Mouse (Mus musculus) layer of hippocampus, adult 9-11 months (tissue): ENCODE results near the gene Emc4.

ENCODE experiments used
- DNase-seq: peaks from one replicate; pipeline ENCODE4 v3.0.0; 2022

Emc4 gene

GRCm38 (mm10) chr2:112367726-112368673 lies at the start of gene Emc4:
Gene Emc4, minus strand, starts transcription at chr2:112368027.
- peak; percentile 89 for DNase-seq

- no peak for DNase-seq
Observed at GRCm38 (mm10) chr2:112407030-112407429, 39.2 kb upstream of the Emc4 start.

GRCm38 (mm10) chr2:112396649-112397048 lies 28.8 kb upstream of the Emc4 start:
- DNase-seq: no peak

GRCm38 (mm10) chr2:112393958-112394357 lies 26.1 kb upstream of the Emc4 start:
- no peak for DNase-seq

- DNase-seq: no peak
Observed at GRCm38 (mm10) chr2:112392689-112393088, 24.9 kb upstream of the Emc4 start.

GRCm38 (mm10) chr2:112391346-112392000 lies 23.6 kb upstream of the Emc4 start:
- no peak for DNase-seq

- no peak for DNase-seq
Observed at GRCm38 (mm10) chr2:112390843-112391242, 23.0 kb upstream of the Emc4 start.

GRCm38 (mm10) chr2:112381219-112381618 lies 13.4 kb upstream of the Emc4 start:
- DNase-seq: no peak

GRCm38 (mm10) chr2:112380131-112380530 lies 12.3 kb upstream of the Emc4 start:
- DNase-seq: no peak

- DNase-seq: peak; percentile 88
Observed at GRCm38 (mm10) chr2:112378973-112379898, 11.4 kb upstream of the Emc4 start, which contains the start of gene Katnbl1. Gene Katnbl1, plus strand, starts transcription at chr2:112379211.

GRCm38 (mm10) chr2:112374610-112375009 lies 6.8 kb upstream of the Emc4 start:
- DNase-seq: no peak

- no peak for DNase-seq
Observed at GRCm38 (mm10) chr2:112373141-112373540, 5.3 kb upstream of the Emc4 start.

GRCm38 (mm10) chr2:112369941-112370340 lies 2.1 kb upstream of the Emc4 start:
- no peak for DNase-seq

- no peak for DNase-seq
Observed at GRCm38 (mm10) chr2:112367222-112367621, 605 bp downstream of the Emc4 start.

GRCm38 (mm10) chr2:112360781-112361169 lies 7.1 kb downstream of the Emc4 start:
- no peak for DNase-seq

GRCm38 (mm10) chr2:112360012-112360780 lies 7.6 kb downstream of the Emc4 start:
- no peak for DNase-seq

- peak; percentile 18 for DNase-seq
Observed at GRCm38 (mm10) chr2:112359611-112360010, 8.2 kb downstream of the Emc4 start.

GRCm38 (mm10) chr2:112353685-112354455 lies 14.0 kb downstream of the Emc4 start:
- DNase-seq: no peak

GRCm38 (mm10) chr2:112348246-112348645 lies 19.6 kb downstream of the Emc4 start:
- no peak for DNase-seq

GRCm38 (mm10) chr2:112341117-112341516 lies 26.7 kb downstream of the Emc4 start:
- no peak for DNase-seq

- DNase-seq: no peak
Observed at GRCm38 (mm10) chr2:112339736-112340135, 28.1 kb downstream of the Emc4 start.
